Mouse (Mus musculus) embryo, embryonic 10.5 days (tissue): ENCODE measurements around the gene Gm10491.

Experiments
- DNase-seq: peaks from one replicate; pipeline ENCODE4 v3.0.0-alpha.2; 2015; ENCODE audit warnings: low spot score

Gene Gm10491

DNA sequence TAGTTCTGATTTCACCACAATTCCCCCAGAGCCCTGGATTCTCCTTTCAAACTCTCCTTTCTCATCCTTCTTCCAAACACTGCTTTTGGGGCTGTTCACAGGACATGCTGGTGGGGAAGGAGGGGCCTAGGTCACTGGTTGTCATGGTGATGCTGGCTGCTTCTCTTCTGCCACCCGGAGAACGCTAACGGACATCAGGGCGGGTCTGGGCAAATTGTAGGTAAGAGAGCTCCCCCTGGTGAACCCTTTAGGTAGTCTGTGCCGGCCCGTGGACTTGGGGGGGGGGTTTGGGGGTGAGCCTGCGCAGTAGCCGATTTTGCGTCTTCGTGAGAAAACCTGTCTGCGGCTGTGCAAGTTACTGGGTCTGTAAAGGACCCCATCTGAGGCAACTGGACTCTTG lies 27.8 kb downstream of the Gm10491 start:
- DNase-seq: peak; percentile 85

DNA sequence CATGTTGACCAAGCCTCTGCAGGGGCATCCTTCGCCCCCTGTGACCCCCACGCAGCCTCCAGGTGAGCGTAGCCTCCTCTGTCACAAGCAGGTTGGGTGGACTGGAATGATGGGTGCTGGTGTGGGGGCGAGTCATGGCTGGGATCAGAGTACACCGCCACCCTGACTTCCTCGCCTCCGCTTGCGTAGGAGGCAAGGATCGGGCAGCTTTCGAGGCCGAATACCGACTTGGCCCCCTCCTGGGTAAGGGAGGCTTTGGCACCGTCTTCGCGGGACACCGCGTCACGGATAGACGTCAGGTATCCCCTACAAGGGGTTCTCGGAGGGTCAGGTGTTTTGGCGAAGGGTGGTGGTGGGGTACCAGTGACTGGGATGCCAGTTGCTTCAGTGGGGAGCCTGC lies 29.1 kb downstream of the Gm10491 start:
- DNase-seq: no peak

DNA sequence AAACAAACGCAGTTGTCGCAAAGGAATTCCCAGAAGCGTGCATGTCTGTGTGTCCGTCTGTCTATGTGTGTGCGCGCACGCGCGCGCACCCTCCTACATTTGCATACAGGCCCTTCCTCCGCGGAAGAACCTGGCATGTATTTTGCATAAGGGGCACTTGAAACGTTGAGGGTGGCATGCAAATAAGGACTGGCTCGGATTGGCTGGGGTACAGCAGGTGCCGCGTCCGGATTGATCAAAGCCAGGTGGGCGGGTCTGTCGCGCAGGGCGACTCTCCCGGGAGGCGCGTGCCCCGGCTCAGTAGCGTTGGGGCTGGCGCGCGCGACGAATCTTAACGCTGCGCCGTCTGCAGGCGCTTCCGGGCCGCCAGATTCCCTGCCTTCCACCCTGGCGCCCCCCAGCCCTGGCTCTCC lies 29.6 kb downstream of the Gm10491 start, which contains the start of gene Pim2:
TSS of gene Pim2 (plus strand) at position 256 of the 413 bp plus-strand sequence.
- peak; percentile 81 for DNase-seq

DNA sequence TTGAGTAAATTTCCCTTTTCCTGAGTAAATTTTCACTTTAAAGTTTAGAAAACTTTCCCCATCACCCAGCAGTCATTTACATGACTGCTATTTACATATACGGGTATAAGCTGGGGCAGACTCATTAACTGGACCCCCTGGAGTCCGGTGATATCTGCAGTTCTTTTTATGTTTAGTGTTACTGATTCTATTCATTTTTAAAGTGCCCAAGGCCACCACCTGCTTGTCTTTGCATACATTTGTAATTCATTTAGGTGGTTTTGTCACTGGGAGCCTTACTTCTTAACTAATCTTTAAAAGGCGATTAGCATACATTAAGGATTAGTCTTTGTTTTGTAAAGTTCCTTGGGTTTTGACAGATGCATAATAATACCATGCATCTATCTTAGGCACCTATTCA lies 37.8 kb downstream of the Gm10491 start:
- no peak for DNase-seq

DNA sequence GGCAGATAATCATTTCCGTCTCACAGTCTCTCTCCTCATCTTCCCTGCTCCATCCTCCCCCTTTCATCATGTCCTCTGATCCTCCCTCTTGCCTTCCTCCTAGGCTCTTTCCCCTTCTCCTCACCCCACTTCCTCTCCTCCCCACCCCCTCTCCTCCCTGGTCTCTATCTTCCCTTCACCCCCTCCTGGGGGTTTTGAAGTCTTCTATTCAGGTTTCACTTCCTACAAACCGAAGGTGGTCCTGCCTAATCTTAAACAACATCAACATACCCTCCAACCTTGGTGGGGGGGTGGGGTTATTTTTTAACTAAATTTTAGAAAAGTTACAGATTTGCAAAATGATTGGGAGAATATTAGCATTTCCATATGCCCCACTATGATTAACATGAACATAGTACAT lies 39.1 kb downstream of the Gm10491 start:
- DNase-seq: no peak

DNA sequence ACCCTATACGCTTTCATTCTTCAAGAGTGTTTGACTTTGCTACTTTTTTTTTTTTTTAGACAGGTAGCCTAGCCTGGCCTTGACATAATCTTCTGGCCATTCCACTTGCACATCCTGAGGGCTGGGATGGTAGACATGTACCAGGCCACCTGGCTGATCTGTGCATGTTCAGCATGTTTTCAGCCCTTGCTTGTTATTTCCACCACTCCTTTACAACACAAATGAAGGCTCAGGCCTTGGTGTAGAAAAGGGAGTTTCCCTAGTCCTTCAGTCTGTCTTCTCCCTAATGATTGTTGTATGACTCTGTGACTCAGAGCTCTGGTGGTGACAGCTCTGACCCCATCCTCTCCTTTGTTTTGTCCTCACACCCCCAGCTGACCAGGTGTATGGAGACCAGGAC lies 40.5 kb downstream of the Gm10491 start:
- no peak for DNase-seq

DNA sequence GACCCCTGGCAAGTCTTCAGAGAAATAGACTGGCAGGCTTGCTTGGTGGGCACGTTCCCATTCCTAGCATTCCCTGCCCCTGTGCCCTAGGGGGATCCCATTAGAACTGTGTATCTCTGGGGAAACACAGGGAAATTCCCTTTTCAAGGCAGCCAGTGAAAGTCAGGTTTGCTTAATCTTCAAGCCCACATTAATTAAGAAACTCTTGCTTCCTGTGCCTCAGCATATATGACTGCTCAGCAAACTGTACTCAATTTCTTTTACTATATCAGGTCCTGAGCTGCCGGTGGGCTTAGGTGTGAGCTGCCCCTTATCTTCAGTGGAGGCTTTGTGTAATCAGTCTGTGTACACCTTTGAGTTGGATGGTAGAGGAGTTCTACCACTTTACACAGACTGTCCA lies 41.8 kb downstream of the Gm10491 start:
- DNase-seq: no peak

DNA sequence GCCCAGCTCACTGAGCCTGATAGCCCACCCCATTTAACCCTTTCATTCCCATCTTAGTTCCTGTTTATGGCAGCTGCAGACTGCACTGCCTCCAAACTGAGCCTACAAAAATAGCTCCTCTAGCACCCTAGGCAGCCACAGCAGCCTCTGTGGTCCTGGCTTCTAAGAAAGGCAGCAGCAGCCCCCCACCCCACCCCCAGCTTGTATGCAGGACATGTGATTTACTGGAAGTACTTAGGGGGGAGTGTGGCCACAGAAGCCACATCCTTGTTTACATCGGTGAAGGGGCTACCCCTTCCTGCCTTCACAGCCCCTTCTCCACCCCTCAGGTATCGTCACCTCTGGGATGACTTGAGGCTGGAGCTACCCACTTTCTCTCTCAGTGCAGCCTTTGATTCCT lies 42.3 kb downstream of the Gm10491 start:
- DNase-seq: no peak

DNA sequence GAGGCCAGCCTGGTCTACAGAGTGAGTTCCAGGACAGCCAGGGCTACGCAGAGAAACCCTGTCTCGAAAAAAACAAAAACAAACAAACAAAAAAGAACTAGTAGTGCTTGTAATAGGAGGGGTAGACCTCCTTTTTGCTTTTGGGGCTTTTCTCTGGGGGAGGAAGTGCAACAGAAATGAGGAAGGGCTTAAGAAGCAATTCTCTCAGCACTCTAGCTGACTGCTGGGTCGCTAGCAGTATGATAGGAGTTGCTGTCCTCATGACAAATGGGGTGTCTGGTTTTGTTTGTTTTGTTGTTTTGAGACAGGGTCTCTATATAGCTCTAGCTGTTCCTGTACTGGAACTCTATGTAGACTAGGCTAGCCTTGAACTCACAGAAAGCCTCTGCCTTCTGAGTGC lies 43.1 kb downstream of the Gm10491 start:
- DNase-seq: no peak

DNA sequence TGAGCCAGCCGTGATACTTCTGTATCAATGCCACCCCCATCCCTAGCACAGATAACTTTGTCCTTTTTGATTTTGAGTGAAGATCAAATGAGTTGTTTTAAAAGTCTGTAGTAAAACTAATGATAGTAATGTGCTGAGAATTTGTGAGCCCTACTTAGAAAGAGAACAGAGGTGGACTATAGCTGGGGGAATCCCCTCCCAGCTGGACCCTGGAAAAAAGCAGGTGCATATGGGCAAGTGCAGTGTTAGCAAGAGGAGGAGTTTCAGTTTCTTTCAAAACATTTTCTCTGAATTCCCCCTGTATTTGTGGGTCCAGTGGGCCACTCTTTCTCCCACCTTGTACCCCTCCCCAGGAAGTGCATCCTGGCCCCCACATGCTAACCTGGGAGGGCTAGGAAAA lies 44.5 kb downstream of the Gm10491 start:
- DNase-seq: no peak

DNA sequence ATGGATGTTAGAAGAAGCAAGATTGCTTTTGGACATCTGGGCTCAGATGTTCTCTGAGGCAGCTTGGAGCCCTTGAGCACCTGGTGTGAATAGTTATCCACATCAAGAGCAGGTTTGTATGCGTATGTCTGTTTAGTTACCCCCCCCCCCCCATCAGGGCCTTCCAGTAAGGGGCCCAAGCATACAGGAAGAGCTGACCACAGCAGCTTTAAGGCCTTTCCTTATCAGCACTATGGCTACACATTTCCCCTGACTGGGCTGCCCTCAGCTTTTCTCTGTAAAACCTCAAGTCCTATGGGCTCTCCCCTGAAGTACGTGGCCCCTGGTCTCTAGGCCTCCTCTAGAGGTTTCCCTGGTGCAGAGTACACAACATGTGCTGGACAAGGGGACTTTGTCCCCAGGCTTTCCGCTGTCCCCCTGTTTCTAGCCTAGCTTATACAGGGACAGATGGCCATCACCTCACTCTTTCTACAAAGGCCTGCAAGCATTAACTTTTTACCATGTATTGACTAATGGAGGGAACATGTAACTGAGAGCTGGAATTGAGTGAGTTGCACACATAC lies 48.4 kb downstream of the Gm10491 start:
- DNase-seq: no peak
